Mouse (Mus musculus) G1E-ER4 (cell line): ENCODE measurements around the gene Trabd2b. TPM values are rescaled to one million over a fixed set of nuclear protein-coding genes. Genes with fewer than 3 reads are reported as not detected.

Experiments
- GATA1 ChIP-seq: IDR thresholded peaks from one replicate; pipeline ENCODE4 v1.8.0; 2012; ENCODE audit warnings: low read length, inconsistent platforms
- polyA plus RNA-seq: library from polyadenylated mRNA; stranded (reverse); fragments of >175 nt; gene quantifications from 2 replicates; pipeline ENCODE4 v1.2.3, GENCODE M21; 2012

Gene Trabd2b
- polyA plus RNA-seq, 1 experiment: not detected

GRCm38 (mm10) chr4:114560638-114561216 is 154.2 kb downstream of the Trabd2b start:
- TF ChIP-seq GATA1: no peak

- TF ChIP-seq GATA1: no peak
These were observed 157.7 kb downstream of the Trabd2b start for GRCm38 (mm10) chr4:114564131-114564695.

DNA sequence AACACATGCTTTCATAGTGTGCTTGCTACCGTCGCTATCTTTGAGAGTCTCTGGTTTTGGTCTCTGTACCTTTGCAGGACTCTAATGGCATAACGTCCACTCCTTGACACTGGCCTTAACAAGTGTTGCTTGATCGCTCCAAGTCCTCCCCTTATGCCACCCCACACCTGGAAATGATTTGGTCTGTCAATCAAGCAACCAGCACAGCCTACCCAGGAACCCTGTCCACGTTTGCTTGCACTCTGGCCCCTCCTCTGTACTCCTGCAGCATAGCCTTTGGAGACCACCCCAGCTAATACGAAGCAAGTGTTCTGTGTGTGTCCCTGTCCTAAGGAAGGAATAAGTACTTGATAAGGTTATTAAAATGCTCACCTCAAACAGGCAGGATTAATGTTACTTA is 161.1 kb downstream of the Trabd2b start:
- TF ChIP-seq GATA1: no peak

GRCm38 (mm10) chr4:114568081-114568605 is 161.6 kb downstream of the Trabd2b start:
- TF ChIP-seq GATA1: no peak

DNA sequence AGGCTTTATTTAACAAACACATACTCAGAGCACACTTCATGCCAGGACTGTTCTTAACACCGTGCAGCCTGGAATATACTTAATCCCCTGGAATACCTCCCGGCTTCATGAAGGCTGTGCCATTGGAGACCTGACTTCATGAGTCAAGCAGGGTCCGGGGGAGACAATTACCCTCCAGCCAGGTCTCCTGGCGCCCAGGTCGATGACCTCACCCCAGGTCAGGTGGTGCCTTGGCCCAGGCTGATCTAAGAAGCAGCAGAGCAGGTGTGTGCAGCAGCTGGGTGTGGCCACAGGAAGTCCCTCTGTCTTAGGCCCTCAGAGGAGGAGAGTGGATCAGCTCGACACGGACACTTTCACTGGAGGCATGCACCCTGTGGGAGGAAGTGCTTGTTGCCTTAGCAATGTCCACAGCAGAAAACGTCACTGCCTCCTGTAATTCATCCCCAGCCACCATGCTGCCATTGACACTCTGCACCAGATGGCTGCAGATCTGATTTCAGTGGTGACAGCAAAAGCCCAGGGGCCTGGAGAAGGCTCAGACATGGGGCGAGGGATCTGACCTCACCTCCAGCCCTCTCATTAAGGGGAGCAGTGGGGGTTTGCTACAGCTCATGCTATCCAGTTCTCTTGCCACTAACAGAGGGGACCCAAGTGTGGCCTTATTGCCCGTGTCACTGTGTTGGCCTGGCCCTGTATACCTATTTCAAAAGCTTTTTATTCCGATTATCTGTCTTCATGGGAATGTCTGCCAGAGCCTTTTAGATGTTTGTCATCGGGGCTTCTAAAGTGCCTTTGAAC is 171.8 kb downstream of the Trabd2b start:
- TF ChIP-seq GATA1: no peak

- TF ChIP-seq GATA1: no peak
These were observed 177.1 kb downstream of the Trabd2b start for GRCm38 (mm10) chr4:114583546-114584144.

DNA sequence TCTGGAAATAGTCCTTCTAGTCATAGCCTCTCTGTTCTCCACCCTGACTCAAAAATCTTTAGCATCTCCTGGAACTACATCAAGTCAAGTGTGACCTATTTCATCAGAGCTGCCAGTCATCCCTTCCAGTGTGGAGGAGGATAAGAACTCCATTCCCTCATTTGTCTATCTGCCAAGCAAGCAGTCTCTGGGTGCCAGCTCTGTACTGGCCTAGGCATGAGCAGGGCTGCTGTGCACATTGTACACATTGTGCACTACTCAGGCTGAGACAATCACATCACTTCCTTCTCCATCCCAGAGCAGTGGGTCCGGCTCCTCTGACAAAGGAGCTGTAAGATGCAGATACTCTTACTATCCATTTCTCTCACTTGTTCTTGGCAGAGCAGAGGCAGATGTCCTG is 178.2 kb downstream of the Trabd2b start:
- TF ChIP-seq GATA1: no peak

DNA sequence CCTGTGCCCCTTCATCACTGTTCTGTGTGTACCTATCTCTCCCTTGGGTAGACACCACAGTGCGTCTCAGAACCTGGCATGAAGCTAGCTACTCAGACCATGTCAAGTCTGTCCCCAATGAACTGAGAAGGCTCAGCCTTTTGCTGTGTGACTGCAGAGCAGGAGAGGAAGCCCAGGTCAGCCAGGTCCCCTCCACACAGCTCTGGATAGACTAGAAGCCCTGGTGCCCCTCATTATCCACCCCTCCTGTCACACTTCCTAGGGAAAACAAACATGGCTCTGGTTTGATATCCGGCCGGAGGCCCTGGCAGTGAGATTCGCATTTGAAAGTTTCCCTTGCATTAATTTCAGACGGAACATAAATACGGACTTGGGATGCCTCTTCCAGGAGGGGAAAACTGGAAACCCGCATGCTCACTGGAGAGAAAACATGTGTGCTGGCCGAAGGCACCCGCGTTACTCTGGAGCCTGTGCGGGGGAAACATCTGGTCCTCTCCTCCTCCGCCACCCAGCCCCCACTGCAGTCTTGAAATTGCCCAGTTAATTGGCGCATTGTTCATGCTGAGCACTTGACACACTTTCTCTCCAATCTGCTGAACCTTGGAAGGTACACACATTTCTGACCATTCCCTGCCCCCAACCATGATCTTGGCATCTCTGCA is 187.2 kb downstream of the Trabd2b start:
- no peak for TF ChIP-seq GATA1

DNA sequence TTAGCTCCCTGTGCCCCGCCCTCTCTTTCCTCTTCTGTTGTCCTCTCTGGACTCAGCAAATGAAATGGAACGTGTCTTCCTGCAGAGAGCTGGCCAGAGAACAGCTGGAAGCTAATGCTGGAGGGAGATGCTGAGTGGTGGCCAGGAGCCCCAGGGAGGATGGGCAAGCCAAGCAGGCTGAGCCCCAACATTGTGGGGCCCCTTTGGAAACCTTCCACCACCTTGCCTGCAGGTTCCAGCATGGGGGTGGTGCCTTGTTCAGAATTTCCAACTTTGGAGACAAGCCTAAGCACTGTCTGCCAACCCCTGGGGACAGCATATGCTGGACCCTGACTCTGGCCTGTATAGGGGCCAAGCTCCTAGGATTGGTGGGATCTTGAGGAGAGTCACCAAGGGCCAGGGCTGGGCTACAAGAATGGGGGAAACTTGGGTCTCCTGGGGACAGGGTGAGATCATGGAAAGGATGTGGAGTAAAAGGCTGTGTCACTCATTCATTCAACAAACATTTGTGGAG is 188.7 kb downstream of the Trabd2b start:
- no peak for TF ChIP-seq GATA1

- TF ChIP-seq GATA1: no peak
These were observed 192.6 kb downstream of the Trabd2b start for GRCm38 (mm10) chr4:114599121-114599520.

DNA sequence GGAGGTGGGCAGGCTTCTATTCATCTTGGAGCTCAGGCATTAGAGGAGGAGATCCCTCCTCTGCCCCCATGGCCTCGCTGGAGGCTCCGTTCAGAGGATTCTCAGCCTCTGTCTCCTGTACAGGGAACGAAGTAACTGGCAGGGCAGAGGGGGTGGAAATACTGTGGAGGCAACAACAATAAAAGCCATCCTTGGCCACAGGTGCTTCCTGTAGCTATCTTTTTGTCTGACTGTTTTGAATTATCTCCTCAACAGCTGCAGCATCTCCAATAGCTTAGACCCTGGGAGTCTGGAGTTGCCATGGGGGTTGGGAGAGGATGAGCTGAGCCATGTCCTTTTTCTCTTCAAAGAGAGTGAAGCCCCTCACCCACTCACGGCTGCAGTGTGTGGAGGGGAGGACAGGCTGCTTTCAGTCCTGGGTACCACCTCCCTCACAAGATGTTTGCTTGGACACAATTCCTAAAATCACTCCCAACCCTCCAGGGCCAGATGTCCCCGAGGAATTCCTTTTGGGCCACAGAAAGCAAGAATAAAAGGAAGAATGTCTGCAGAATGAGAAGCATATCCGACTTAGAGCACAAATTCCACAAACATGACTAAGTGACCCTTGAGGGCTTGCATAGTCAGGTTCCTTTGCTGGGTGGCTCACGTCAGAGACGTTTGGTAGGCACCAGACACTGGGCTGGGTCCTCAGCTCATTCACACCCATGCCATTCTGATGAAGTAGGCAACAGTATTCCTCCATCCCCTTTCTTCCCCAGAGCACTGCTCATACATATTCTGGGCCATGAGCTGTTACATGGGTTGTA is 194.9 kb downstream of the Trabd2b start:
- no peak for TF ChIP-seq GATA1

- no peak for TF ChIP-seq GATA1
These were observed 199.1 kb downstream of the Trabd2b start for GRCm38 (mm10) chr4:114605670-114606069.

DNA sequence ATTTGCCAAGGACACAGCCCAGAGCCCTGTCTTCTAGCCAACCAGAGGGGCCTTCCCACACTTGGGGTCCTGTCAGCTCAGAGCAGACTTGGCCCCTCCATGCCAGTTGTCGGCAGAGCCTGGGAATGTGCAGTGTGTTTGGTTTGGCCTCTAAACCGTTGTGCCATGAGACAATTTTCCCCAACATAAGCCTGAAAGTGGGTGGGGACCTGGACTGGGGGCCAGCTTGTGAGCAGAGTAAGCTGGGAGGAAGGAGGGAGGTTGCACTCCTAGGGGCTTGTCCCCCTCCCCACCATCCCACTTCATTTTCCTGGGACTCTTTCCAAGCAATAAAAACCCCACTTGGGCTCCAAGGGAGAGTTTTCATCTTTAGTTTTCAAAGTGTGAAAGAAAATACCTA is 201.3 kb downstream of the Trabd2b start:
- no peak for TF ChIP-seq GATA1

- no peak for TF ChIP-seq GATA1
These were observed 202.8 kb downstream of the Trabd2b start for GRCm38 (mm10) chr4:114609297-114609696.
